Mouse (Mus musculus) myocyte (in vitro differentiated cells): ENCODE measurements around the gene Npsr1. TPM values are rescaled to one million over a fixed set of nuclear protein-coding genes. Genes with fewer than 3 reads are reported as not detected.

ENCODE experiments used
- H3K27me3 ChIP-seq: one replicate; pipeline ENCODE4 v1.6.1; 2011; ENCODE audit not compliant: control insufficient read depth, insufficient read depth, insufficient read length
- H3K36me3 ChIP-seq: one replicate; pipeline ENCODE4 v1.6.1; 2011; ENCODE audit not compliant: control insufficient read depth, insufficient read depth
- H3K4me2 ChIP-seq: one replicate; pipeline ENCODE4 v1.6.1; 2011; ENCODE audit warnings: low read depth, control low read depth
- H3K4me3 ChIP-seq: one replicate; pipeline ENCODE4 v1.5.1; 2011; ENCODE audit warnings: mild to moderate bottlenecking, control low read depth, moderate library complexity
- H3K79me2 ChIP-seq: one replicate; pipeline ENCODE4 v1.6.1; 2011; ENCODE audit not compliant: control insufficient read depth, insufficient read depth
- H3ac ChIP-seq: one replicate; pipeline ENCODE4 v1.6.1; 2011; ENCODE audit not compliant: control insufficient read depth, insufficient read length
- CEBPB ChIP-seq: IDR thresholded peaks from 2 replicates; pipeline ENCODE4 v1.6.1; 2011; ENCODE audit warnings: mild to moderate bottlenecking, moderate library complexity; ENCODE audit not compliant: poor library complexity, insufficient read depth, severe bottlenecking
- E2F4 ChIP-seq: IDR thresholded peaks from one replicate; pipeline ENCODE4 v1.6.1; 2011; ENCODE audit warnings: mild to moderate bottlenecking, control low read depth, moderate library complexity; ENCODE audit not compliant: insufficient read depth
- MAX ChIP-seq: IDR thresholded peaks from one replicate; pipeline ENCODE4 v1.6.1; 2011; ENCODE audit warnings: low read depth, mild to moderate bottlenecking, control low read depth
- MYOD1 ChIP-seq, 3 experiments: IDR thresholded peaks; one replicate each; pipeline ENCODE4 v1.6.1; 2011; ENCODE audit warnings: control low read depth in 2 of 3, low read depth in 2 of 3, mild to moderate bottlenecking in 2 of 3, moderate library complexity in 1 of 3; ENCODE audit not compliant: insufficient read length in 2 of 3, control insufficient read depth in 1 of 3
- MYOG ChIP-seq, 3 experiments: IDR thresholded peaks; one replicate each; pipeline ENCODE4 v1.6.1; 2011; ENCODE audit warnings: control low read depth in 2 of 3, low read depth in 2 of 3, mild to moderate bottlenecking in 2 of 3; ENCODE audit not compliant: insufficient read length in 2 of 3, control insufficient read depth in 1 of 3, insufficient read depth in 1 of 3
- POLR2A ChIP-seq: IDR thresholded peaks from one replicate; pipeline ENCODE4 v1.6.1; 2011; ENCODE audit warnings: low read depth, mild to moderate bottlenecking, control low read depth, moderate library complexity; ENCODE audit not compliant: insufficient read length
- POLR2AphosphoS2 ChIP-seq: IDR thresholded peaks from one replicate; pipeline ENCODE4 v1.6.1; 2011; ENCODE audit warnings: low read depth, control low read depth; ENCODE audit not compliant: insufficient read length
- REST ChIP-seq: IDR thresholded peaks from one replicate; pipeline ENCODE4 v1.6.1; 2011; ENCODE audit warnings: mild to moderate bottlenecking, control low read depth, moderate library complexity; ENCODE audit not compliant: insufficient read depth, insufficient read length
- SRF ChIP-seq: IDR thresholded peaks from one replicate; pipeline ENCODE4 v1.6.1; 2011; ENCODE audit warnings: low read depth; ENCODE audit not compliant: control insufficient read depth, insufficient read length
- TCF12 ChIP-seq: IDR thresholded peaks from one replicate; pipeline ENCODE4 v1.6.1; 2011; ENCODE audit warnings: mild to moderate bottlenecking, control low read depth; ENCODE audit not compliant: poor library complexity, insufficient read depth, severe bottlenecking
- TCF3 ChIP-seq: IDR thresholded peaks from one replicate; pipeline ENCODE4 v1.6.1; 2011; ENCODE audit warnings: low read depth, control low read depth; ENCODE audit not compliant: insufficient read length
- USF1 ChIP-seq: IDR thresholded peaks from one replicate; pipeline ENCODE4 v1.6.1; 2011; ENCODE audit warnings: low read depth, mild to moderate bottlenecking, control low read depth, moderate library complexity
- polyA plus RNA-seq: library from polyadenylated mRNA; unstranded; fragments of >200 nt; fragmentation: generic; extraction: Trizol; gene quantifications from one replicate; pipeline ENCODE4 v1.2.1, GENCODE M21; 2012; ENCODE audit warnings: missing spikeins

Gene Npsr1
- polyA plus RNA-seq, 1 experiment, result not detected

DNA sequence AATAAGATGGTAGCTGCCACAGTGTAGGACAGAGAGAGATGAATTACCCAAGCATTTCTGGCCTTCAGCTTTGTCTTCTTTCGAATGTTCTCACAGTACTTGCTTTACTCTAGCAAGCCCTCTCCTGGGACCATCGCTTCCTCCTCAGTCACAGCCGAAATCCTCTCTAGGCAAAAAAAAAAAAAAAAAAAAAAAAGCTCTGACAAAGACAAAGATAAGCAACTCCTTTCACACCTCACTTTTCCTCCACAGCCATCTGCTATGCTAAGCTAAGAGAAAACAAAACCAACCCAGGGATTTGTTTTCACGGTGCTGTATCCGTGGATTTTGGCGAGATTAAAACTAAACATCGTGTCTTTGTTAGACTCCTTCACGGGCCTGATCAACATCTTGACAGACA, 156.4 kb downstream of the Npsr1 start:
- no peak for TF ChIP-seq TCF3
- TF ChIP-seq MYOD1 (IDR thresholded peaks at IDR 0.05; ENCODE audit: control insufficient read depth in 1 of 3, insufficient read length in 2 of 3, low read depth in 2 of 3), result no peak
- no peak for TF ChIP-seq REST
- no peak for TF ChIP-seq SRF
- no peak for TF ChIP-seq E2F4
- H3K27me3 ChIP-seq, result no peaks in the 10 kb centered on the region
- no peak overlapping the region for H3ac ChIP-seq
- H3K4me2 ChIP-seq, result no peak overlapping the region
- no peaks in the 10 kb centered on the region for H3K79me2 ChIP-seq
- H3K36me3 ChIP-seq, result no peaks in the 10 kb centered on the region
- no peak overlapping the region for H3K4me3 ChIP-seq

DNA sequence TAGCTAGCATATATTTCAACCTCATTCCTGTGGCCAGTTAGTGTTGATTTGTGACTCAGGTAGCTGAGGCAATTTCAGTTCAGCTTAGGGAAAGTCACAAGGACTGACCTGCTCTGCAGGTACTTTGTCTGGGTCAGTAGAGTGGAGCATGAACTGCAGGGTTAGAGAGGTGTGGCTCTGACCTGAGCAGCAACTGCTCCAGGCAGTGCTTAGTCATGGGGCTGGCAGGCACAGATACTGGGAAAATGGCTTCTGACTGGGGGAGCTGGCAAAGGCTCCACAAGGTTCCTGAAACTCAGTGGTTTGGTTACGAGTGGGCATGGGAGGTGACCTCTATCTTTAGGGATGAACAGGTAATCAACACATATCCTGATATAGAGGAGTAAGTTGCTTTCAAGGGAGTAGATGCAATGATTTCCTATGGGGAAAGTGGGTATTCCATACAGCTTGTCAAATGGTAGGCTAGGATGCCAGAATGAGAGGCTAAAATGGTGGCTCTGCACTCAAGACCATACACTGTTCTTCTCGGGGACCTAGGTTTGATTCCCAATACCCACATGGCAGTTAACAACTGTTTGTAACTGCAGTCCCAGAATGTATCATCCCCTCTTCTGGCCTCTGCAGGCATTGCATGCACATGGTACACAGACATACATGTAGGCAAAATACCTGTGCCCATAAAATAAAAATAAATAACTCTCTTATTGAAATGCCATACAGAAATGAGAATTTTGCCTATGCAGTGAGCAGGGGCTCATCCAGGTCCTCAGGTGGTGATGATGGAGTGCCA, 182.9 kb downstream of the Npsr1 start:
- H3K4me2 ChIP-seq, result no peak overlapping the region
- H3K36me3 ChIP-seq, result no peaks in the 10 kb centered on the region
- no peak for TF ChIP-seq MAX
- TF ChIP-seq MYOD1 (IDR thresholded peaks at IDR 0.05; ENCODE audit: control insufficient read depth in 1 of 3, insufficient read length in 2 of 3, low read depth in 2 of 3), result no peak
- no peak for TF ChIP-seq USF1
- TF ChIP-seq MYOG (IDR thresholded peaks at IDR 0.05; ENCODE audit: control insufficient read depth in 1 of 3, insufficient read depth in 1 of 3, insufficient read length in 2 of 3, low read depth in 2 of 3), result no peak
- H3K79me2 ChIP-seq, result no peaks in the 10 kb centered on the region
- no peak overlapping the region for H3K4me3 ChIP-seq
- H3K27me3 ChIP-seq, result no peaks in the 10 kb centered on the region
- no peak overlapping the region for H3ac ChIP-seq

DNA sequence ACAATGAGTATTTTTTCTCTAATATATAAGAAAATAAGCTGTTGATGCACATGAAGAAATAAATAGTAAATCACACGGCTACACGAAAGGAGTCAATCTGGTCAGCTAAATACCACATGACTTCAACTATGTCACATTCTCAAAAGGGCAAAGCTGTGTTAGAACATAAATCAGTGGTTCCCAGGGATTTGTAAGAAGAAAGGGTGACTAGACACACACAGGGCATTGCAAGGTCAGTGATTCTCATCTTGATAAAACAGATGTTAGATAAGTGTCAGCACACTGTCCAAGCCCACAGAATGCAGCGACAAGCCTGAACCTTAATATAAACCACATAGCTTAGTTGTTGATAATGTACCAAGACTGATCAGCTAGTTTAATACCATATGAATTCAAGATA, 184.8 kb downstream of the Npsr1 start:
- Histone ChIP-seq H3K27me3 (no peaks in the 10 kb centered on the region), H3K36me3 (no peaks in the 10 kb centered on the region), H3ac (no peak overlapping the region), H3K79me2 (no peaks in the 10 kb centered on the region), H3K4me2 (no peak overlapping the region), H3K4me3 (no peak overlapping the region)
- TF ChIP-seq MYOG (IDR thresholded peaks at IDR 0.05; ENCODE audit: control insufficient read depth in 1 of 3, insufficient read depth in 1 of 3, insufficient read length in 2 of 3, low read depth in 2 of 3) (no peak), TCF12 (no peak), CEBPB (no peak), POLR2AphosphoS2 (no peak)

DNA sequence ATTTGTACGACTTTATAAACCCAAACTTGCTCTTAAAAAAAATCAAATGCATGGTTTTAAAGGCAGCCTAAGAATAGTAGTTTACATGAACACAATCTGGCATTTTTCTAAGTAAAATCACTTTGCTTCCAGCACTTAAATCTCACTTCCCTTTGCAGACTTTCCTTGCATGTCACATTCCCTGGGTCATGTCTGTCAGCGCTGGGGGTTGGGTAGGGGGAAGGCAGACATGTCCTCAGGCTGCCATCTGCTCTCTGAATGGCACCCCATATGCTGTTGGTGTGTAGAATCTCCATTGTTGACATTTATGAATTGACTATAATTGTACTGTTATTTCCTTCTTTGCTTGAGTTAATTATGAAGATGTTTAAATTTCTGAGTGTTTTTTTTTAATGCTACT, 185.3 kb downstream of the Npsr1 start:
- Histone ChIP-seq H3K4me3 (no peak overlapping the region), H3K27me3 (no peaks in the 10 kb centered on the region), H3K4me2 (no peak overlapping the region), H3K36me3 (no peaks in the 10 kb centered on the region), H3K79me2 (no peaks in the 10 kb centered on the region), H3ac (no peak overlapping the region)
- TF ChIP-seq MAX (no peak), TCF3 (no peak), POLR2AphosphoS2 (no peak), E2F4 (no peak), SRF (no peak), TCF12 (no peak), USF1 (no peak), REST (no peak), MYOG (IDR thresholded peaks at IDR 0.05; ENCODE audit: control insufficient read depth in 1 of 3, insufficient read depth in 1 of 3, insufficient read length in 2 of 3, low read depth in 2 of 3) (no peak), POLR2A (no peak), CEBPB (no peak), MYOD1 (IDR thresholded peaks at IDR 0.05; ENCODE audit: control insufficient read depth in 1 of 3, insufficient read length in 2 of 3, low read depth in 2 of 3) (no peak)

DNA sequence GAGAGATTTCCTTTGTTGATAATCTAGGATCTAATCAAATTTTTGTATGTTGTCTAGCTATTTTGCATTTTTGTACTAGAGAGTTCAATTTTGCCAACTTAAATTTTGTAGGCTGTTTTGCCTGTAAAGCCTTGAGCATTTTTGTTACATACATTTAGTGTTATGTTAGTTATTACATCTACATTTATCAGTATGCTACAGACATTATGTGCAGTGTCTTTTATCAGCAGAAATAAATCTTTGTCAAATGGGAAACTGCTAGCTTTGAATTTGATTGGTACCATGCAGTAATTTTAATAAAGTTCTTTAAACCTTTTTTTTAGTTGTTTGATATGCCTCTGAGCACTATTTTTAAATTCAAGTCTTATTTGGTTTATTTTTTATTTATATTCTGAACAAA, 185.7 kb downstream of the Npsr1 start:
- TF ChIP-seq E2F4, result no peak
- no peak for TF ChIP-seq MYOG (IDR thresholded peaks at IDR 0.05; ENCODE audit: control insufficient read depth in 1 of 3, insufficient read depth in 1 of 3, insufficient read length in 2 of 3, low read depth in 2 of 3)
- no peak for TF ChIP-seq POLR2A
- no peak for TF ChIP-seq TCF12
- no peak for TF ChIP-seq POLR2AphosphoS2
- no peak for TF ChIP-seq TCF3
- no peak for TF ChIP-seq MAX
- TF ChIP-seq SRF, result no peak
- no peak for TF ChIP-seq MYOD1 (IDR thresholded peaks at IDR 0.05; ENCODE audit: control insufficient read depth in 1 of 3, insufficient read length in 2 of 3, low read depth in 2 of 3)
- no peak for TF ChIP-seq USF1
- TF ChIP-seq CEBPB, result no peak
- TF ChIP-seq REST, result no peak
- Histone ChIP-seq H3K27me3 (no peaks in the 10 kb centered on the region), H3K4me3 (no peak overlapping the region), H3ac (no peak overlapping the region), H3K79me2 (no peaks in the 10 kb centered on the region), H3K36me3 (no peaks in the 10 kb centered on the region), H3K4me2 (no peak overlapping the region)
